Mouse (Mus musculus): Measurements from ENCODE around the gene Spns1.

The Spns1 gene

GRCm38 (mm10) chr7:126368367-126368766, 8.9 kb downstream of the Spns1 start:
- DNase-seq: no peak

DNA sequence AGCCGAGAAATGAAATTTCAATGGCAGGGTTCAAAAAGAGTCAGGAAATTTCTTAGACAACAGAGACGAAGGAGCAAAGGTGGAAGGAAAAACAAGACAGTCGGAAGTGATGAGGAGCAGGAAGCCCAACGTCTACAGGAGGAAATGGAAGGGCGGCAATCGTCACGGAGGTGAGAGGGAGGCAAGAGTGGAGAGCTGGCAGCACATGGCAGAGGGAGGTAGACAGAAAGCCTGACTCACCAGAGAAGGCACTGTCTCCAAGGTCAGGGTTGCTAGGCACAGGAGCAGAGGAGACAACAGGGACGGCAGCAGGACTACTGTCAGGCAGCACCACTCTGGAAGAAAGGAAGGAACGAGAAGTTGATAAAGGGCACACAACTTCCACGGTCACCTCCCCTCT, 9.6 kb downstream of the Spns1 start:
- DNase-seq: no peak

GRCm38 (mm10) chr7:126363038-126363437, 14.2 kb downstream of the Spns1 start:
- DNase-seq: no peak

DNA sequence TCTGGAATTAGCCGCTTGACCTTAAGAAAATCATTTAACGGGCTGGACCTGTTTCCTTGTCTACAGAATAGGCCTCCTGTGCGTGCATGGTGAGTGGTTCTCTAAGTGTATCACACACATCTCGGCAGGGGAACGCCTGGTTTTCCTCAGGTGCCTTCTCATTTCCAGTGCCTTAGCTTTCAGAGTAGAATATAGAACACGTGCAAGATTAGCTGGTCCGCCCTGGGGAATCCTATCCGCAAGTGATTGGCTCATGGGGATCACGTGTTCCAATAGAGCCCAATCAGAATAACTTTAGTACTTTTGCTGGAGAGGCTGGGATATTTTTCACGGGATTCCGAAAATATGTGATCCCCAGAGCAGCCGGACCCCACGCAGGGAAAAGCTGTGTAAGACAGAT, 18.2 kb downstream of the Spns1 start:
- DNase-seq: no peak

DNA sequence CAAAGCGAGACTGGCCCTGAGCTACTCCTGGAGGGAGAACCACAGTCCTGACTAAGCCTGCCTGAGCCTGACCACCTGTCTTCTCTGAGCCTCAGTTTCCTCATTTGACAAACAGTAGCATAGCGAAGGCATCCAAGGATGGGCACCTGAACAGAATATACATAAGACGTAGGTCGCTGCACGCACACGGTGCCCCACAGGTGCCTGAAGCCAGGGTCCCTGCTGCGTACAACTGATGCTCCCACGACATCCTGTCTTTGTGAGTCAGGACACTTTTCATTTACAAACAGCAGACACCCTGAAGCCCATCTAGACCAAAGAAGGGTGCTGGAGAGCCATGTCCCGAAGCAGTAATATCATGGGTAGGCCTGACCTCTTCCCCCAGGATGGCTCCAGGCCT, 18.8 kb downstream of the Spns1 start:
- DNase-seq: no peak

- no peak for DNase-seq
Measured at GRCm38 (mm10) chr7:126357838-126358237, 19.4 kb downstream of the Spns1 start.

DNA sequence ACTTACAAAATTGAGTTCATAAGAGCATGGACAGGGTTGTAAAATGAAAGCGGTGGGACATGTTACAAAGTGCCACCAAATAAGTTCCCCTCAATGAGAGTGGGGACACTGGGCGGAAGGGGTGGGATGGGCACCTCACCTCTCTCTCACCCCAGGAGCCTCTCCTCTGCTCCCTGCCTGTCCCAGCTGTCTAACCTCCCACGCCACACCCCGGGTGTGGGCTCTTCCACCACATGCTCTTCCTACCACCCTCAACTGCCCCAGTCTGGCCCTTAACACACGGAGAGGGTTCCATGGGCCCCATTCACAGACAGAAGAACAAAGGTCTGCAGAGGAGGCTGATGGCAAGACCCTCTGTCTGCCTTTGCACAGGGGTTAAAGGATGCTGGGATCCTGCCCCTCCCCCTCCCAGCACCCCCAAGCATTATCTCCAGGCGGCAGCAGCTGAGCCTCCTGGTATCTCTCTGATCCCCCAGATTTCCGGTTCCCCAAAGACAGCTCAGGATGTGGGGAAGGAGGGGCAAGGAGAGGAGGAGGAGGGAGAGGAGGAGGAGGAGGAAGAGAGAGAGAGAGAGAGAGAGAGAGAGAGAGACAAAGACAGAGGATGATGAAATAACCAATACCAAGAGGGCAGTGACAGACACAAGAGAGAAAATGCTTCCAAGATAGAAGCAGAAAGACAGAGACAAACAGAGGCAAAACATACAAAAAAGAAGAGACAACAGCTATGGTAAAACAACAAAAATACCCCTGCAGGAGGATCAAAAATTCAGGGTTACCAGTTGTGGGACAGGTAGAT, 20.3 kb downstream of the Spns1 start:
- DNase-seq: no peak

DNA sequence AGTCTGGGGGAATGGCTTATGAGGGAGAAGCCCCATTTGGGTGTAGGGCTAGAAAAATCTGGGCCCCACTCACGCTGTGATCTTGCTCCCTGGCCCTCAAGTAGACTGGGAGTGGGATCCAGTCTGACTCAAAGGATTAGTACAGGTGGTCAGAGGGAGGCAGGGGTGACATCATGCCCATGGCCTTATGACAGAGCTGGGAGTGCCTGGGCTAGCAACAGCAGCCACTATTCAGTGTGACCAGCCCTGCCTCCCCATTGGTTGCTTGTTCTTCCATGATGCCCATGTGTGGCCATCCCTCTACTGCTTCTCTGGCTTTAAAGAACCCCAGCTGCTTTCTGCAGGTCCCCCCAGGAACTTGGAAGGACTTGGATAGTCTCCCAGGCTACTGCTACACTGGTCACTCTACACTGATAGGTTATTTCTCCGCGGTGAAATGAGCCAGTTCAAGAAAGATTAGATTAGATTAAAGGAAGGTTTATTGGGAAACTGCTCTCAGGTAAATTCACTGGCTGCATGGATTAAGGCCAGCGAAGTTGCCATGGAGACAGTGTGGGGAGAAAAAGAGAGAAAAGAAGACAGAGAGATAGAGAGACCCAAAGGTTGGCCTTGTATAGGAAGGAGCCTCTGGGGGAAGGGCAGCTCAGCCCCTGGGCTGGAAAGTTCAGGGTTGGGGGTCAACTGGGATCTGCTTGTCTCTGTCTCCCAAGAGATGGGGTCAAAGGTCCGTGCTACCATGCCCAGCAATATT, 21.2 kb downstream of the Spns1 start:
- DNase-seq: no peak

DNA sequence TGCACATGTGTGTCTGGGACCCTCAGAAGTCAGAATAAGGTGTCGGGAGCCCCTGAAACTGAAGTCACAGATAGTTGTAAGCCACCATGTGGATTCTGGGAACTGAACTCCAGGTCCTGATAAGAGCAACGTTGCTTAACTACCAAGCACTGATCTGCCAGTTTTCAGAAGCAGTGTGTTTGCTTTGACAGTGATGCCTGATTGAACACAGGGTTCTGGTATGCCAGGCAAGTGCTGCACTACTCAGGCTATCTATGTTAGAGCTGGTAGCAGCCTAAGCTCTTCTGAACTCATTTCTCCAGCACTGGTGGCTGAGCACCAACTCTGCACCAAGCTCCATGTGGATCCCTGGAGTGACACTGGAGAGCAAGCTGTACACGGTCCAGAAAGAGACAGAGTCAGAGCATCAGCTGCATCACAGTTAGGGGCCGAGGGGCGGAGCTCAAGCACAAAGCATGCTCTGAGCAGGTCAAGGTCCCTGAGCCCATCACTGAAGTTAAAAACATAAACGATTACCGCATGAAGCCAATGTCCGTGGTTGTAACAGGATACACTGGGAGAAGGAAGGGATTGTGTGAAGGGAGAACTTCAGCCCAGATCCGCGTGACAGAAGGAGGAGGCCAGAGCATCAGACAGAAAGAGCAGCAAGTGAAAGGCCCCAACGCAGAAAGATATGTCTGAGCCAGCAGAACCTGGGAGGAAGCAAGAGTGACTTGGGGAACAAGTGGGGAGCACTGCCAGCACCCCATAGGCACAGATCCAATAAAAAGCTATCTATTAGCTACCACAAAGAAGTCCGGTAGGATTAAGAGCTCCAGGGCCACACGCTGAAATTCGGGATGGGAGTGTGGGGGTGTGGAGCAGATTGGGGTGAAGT, 22.3 kb downstream of the Spns1 start:
- no peak for DNase-seq

DNA sequence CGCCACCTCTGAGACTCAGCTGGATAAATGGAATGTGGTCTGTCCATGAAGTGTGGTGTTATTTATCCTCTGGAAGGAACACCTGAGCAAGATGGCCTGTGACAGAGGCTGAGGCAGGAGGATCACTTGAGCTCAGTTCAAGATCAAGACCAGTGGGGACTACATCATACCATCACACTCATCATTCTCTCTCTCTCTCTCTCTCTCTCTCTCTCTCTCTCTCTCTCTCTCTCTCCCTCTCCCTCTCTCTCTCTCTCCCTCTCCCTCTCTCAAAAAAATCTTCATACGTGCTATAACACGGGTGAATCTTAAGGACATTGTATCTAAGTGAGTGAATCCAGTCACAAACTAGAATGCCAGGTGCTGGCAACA, 23.3 kb downstream of the Spns1 start:
- no peak for DNase-seq

DNA sequence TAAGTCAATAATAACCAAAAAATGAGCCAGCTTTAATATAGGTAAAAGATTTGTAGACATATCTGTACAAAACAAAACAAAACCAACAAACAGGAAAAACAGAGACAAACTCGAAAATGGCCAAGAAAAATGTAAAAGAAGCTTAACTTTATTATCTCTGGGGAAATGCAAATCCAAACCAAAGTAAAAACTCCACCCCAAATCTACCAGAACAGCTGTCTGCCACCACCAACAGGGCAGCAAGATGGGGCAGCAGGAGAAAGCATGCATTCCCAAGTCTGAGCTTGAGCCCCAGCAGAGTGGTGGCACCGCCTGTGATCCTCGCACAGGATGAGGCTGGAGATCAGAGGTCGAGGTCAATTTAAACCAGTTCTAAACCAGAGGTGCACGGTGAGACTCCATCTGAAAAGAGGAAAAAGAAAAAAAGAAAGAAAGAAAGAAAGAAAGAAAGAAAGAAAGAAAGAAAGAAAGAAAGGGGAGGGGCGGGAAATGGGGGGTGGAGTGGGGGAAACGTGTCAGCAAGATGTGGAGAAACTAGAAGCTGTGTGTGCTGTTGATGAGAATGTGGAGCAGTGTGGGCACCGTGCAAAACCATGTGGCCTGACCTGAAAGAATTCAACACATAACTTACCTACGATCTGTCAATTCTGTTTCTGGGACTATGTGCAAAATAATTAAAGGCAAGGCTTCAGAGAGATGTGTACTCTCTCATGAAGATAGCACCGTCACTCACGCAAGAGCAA, 23.8 kb downstream of the Spns1 start:
- DNase-seq: no peak

- no peak for DNase-seq
Measured at GRCm38 (mm10) chr7:126351419-126351951, 25.8 kb downstream of the Spns1 start.

DNA sequence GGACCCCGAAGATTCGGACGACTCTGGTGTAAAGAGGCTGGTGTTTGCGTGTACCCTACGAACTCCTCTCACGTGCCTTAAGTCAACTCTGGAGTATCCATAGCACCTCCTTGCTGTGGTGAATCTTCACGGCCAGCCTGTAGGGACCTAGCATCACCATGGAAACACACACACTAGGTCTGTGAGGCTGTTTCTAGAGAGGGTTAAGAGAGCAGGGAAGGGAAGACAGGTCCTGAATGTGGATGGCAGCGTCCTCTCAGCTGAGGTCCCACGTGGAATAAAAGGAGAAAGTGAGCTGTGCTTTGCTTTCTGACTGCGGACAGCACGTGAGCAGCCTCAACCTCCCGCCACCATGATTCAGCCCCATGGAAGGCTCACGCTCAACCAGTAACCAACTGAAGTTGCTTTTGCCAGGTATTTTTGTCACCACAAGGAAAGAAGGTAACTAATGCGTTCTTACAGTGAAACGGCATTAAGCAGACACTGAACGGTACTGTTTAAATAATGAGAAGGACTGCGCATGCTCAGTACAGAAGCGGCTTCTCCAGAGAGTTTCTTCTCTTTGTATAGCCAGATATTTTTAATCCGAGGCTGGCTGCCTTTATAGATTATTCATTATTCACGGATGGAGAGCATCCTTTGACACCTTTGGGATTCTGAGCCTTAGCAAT, 26.4 kb downstream of the Spns1 start:
- no peak for DNase-seq

GRCm38 (mm10) chr7:126348293-126348692, 29.0 kb downstream of the Spns1 start:
- no peak for DNase-seq

GRCm38 (mm10) chr7:126347098-126347497, 30.2 kb downstream of the Spns1 start:
- no peak for DNase-seq

GRCm38 (mm10) chr7:126345969-126346368, 31.3 kb downstream of the Spns1 start:
- no peak for DNase-seq

- no peak for DNase-seq
Measured at GRCm38 (mm10) chr7:126345557-126345956, 31.7 kb downstream of the Spns1 start.

DNA sequence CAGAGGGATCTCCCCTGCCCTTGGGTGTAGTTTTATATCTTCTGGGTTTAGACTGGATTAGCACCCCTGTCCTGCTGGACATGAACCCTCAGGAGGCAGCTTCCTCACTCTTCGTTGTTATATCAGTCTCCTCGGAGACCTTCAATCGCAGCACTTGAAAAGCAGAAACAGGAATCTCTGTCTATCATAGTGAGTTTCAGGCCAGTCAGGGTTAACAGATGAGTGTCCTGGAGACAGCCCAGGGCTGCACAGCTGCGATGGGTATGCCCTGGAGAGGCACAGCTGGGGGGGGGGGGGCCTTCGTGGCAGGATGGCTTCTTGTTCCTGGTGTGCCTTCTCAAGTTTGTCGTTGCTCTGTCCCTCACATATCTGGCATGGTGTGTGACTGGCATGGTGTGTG, 36.4 kb downstream of the Spns1 start:
- DNase-seq: no peak

DNA sequence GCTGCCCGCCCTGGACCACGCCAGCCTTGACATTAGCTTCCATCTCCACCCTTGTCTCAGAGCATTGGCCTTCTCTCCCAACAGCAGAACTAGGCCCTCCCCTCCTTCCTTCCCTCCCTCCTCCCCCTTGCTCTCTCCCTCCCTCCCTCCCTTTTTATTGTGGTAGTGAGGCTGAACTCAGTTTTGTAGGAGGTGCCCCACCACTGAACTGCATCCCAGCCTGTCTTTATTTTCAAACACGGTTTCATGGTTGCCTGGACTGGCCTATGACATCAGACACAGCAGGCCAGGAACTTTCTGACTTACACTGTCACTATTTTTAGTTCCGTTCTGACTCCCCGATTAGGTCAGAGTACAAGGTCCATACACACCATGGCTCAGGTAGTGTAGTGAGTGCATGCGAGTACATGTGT, 37.0 kb downstream of the Spns1 start:
- DNase-seq: no peak

DNA sequence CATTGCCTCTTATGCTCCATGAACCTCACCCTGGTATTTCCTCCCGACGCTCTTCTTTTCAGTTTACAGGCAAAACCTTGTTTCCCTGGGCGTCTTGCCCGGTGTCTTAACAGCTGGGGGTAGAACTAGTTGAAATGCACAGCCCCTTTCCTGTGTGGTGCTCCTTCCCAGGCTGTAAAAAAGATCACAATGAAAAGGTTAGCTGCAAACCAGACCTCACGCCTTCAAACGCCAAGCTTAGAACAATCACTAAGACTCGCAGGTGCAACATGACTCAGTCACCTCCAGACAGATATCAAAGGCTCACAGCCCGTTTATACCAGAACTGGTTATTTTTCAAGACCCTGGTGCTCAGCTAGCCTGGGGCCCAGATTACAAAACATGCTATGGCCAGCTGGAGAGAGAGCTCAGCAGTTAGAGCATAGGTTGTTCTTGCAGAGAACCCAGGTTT, 37.7 kb downstream of the Spns1 start:
- no peak for DNase-seq

GRCm38 (mm10) chr7:126338906-126339305, 38.3 kb downstream of the Spns1 start:
- no peak for DNase-seq

GRCm38 (mm10) chr7:126335556-126335955, 41.7 kb downstream of the Spns1 start:
- DNase-seq: peak in 1 of 2 experiments; percentile 53
